Mouse (Mus musculus) lung, postnatal 0 days (tissue): ENCODE measurements around the gene Myo1e. TPM values are rescaled to one million over a fixed set of nuclear protein-coding genes. Genes with fewer than 3 reads are reported as not detected.

ENCODE experiments used
- ATAC-seq: fragments of 200-750 bp; cut with Nextera tagmentation; 2 replicates; pipeline ENCODE4 v1.8.0; 2017; ENCODE audit warnings: moderate library complexity
- DNase-seq: peaks from one replicate; pipeline ENCODE4 v3.0.0-alpha.2; 2016; ENCODE audit warnings: low spot score
- H3K27ac ChIP-seq: fragments of 300-500 bp; sonication (generic); 2 replicates; pipeline ENCODE4 v1.5.1; 2014; ENCODE audit warnings: antibody characterized with exemption, mild to moderate bottlenecking, low read length, mixed read lengths
- H3K27me3 ChIP-seq: fragments of 300-500 bp; sonication (generic); replicated peaks from 2 replicates; pipeline ENCODE4 v1.6.1; 2014; ENCODE audit warnings: low read length, mixed read lengths; ENCODE audit not compliant: insufficient read depth
- H3K36me3 ChIP-seq: fragments of 300-500 bp; sonication (generic); 2 replicates; pipeline ENCODE4 v1.6.1; 2014; ENCODE audit warnings: low read length, mixed read lengths; ENCODE audit not compliant: insufficient read depth
- H3K4me1 ChIP-seq: fragments of 300-500 bp; sonication (generic); 2 replicates; pipeline ENCODE4 v1.6.1; 2014; ENCODE audit warnings: antibody characterized with exemption, low read depth, low read length, mixed read lengths; ENCODE audit not compliant: insufficient read depth
- H3K4me2 ChIP-seq: fragments of 300-500 bp; sonication (generic); replicated peaks from 2 replicates; pipeline ENCODE4 v1.6.1; 2014; ENCODE audit warnings: low read depth, mild to moderate bottlenecking, low read length, moderate library complexity, mixed read lengths
- H3K4me3 ChIP-seq: fragments of 300-500 bp; sonication (generic); 2 replicates; pipeline ENCODE4 v1.5.1; 2014; ENCODE audit warnings: low read depth, low read length
- H3K9ac ChIP-seq: fragments of 300-500 bp; sonication (generic); replicated peaks from 2 replicates; pipeline ENCODE4 v1.6.1; 2014; ENCODE audit warnings: low read depth, mild to moderate bottlenecking
- H3K9me3 ChIP-seq: fragments of 300-500 bp; sonication (generic); 2 replicates; pipeline ENCODE4 v1.6.1; 2016; ENCODE audit warnings: low read length, mixed read lengths
- CTCF ChIP-seq: IDR thresholded peaks from 2 replicates; pipeline ENCODE4 v1.5.1; 2016; ENCODE audit warnings: antibody characterized with exemption, mild to moderate bottlenecking
- EP300 ChIP-seq: IDR thresholded peaks from 2 replicates; pipeline ENCODE4 v1.6.1; 2016; ENCODE audit warnings: antibody characterized with exemption, mild to moderate bottlenecking, control low read depth
- WGBS: fragments of 180-500 bp; shearing (Covaris S2); extraction: QIAGEN DNeasy Blood & Tissue Kit; methylation state at CpG from one replicate; pipeline ENCODE4 v1.1.7; 2014; 5-methylcytosine and 5-hydroxymethylcytosine counted together
- polyA plus RNA-seq: library from polyadenylated mRNA; unstranded; fragments of >200 nt; fragmentation: Nextera tagmentation; extraction: Ambion mirVana; gene quantifications from 2 replicates; pipeline ENCODE4 v1.2.1, GENCODE M21; 2015

The Myo1e gene
- polyA plus RNA-seq, 1 experiment from 2014 or later: 36.0 TPM

- WGBS: 67% methylated on average over 12 of the region's 12 CpGs
- DNase-seq: no peak
- TF ChIP-seq CTCF (no peak), EP300 (no peak)
Measured at GRCm38 (mm10) chr9:70181719-70182118, 25.4 kb upstream of the Myo1e start.

GRCm38 (mm10) chr9:70182639-70183038, 24.5 kb upstream of the Myo1e start:
- DNase-seq: no peak

More at GRCm38 (mm10) chr9:70181719-70182118, 25.4 kb upstream of the Myo1e start:
- Histone ChIP-seq H3K9me3 (no peaks in the 10 kb centered on the region), H3K9ac (no peak overlapping the region), H3K27me3 (no peaks in the 10 kb centered on the region), H3K36me3 (no peaks in the 10 kb centered on the region), H3K4me2 (no peak overlapping the region), H3K4me1 (no peaks in the 10 kb centered on the region), H3K27ac (no peak overlapping the region), H3K4me3 (no peak overlapping the region)
- no peak for ATAC-seq

DNA sequence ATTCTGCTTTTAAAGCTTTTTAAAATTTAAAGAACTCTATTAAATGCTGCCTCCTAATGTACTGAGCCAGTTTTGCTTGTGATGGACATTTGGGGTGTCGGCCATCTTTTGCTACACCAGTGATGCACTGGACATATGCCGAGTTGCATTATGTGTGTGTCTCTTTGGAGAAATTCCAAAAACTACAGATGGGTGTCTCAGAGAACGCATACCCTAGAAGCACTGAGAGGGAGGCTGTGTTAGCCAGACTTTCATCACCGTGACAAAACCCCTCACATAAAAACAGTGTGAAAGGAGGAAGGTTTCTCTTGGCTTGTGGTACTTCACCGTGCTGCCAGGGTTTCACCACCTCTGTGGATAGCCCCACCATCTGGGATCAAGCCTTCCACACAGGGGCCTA, 14.8 kb upstream of the Myo1e start:
- no peak overlapping the region for H3K9ac ChIP-seq
- H3K36me3 ChIP-seq: no peaks in the 10 kb centered on the region
- no peak for ATAC-seq
- 69% methylated on average over 5 of the region's 5 CpGs for WGBS
- H3K27me3 ChIP-seq: no peaks in the 10 kb centered on the region
- DNase-seq: no peak
- no peaks in the 10 kb centered on the region for H3K4me1 ChIP-seq
- TF ChIP-seq CTCF: no peak
- TF ChIP-seq EP300: no peak
- H3K9me3 ChIP-seq: no peaks in the 10 kb centered on the region
- no peak overlapping the region for H3K27ac ChIP-seq
- H3K4me2 ChIP-seq: no peak overlapping the region
- no peak overlapping the region for H3K4me3 ChIP-seq

More at GRCm38 (mm10) chr9:70182639-70183038, 24.5 kb upstream of the Myo1e start:
- Histone ChIP-seq H3K9me3 (no peaks in the 10 kb centered on the region), H3K27ac (no peak overlapping the region), H3K4me1 (no peaks in the 10 kb centered on the region), H3K4me2 (no peak overlapping the region), H3K27me3 (no peaks in the 10 kb centered on the region), H3K4me3 (no peak overlapping the region), H3K36me3 (no peaks in the 10 kb centered on the region), H3K9ac (no peak overlapping the region)
- ATAC-seq: no peak
- no peak for TF ChIP-seq EP300
- TF ChIP-seq CTCF: no peak
- WGBS: 65% methylated on average over 7 of the region's 7 CpGs

GRCm38 (mm10) chr9:70194622-70195021, 12.5 kb upstream of the Myo1e start:
- WGBS: 62% methylated on average over 11 of the region's 11 CpGs

DNA sequence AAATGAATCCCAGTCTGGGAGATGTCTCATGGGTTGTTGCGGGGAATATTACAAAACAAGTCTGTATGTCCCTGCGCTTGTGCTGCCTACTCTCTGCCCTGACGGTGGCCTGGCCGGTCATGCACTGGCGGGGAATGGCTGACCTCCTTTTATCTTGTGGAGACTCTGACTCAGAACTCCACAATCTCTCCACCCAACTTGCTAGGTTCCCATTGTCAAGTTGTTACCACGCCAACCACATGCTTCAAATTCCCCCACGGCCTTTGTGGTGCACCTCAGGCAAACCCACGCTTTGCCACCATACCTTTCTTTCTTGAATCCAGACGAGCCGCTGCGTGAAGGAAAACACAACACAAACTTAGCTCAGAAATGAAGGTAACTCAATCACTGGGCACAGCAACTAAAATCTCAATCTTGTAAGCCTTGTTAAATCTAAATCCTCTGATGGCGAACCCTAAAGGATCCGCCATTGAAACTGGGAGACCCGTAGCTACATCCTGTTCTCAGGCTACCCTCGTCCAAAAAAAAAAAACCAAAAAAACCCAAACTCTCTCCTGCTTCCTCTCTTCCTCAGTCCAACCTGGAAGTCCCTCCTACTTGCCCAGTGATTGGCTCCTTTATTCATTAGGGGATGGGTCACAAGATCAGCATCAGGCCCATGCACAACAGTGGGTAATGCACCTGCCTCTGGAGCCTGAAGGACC, 10.0 kb upstream of the Myo1e start:
- TF ChIP-seq CTCF: no peak
- Histone ChIP-seq H3K9me3 (no peaks in the 10 kb centered on the region), H3K4me2 (no peak overlapping the region), H3K27me3 (no peaks in the 10 kb centered on the region), H3K4me1 (no peaks in the 10 kb centered on the region), H3K4me3 (no peak overlapping the region), H3K9ac (no peak overlapping the region), H3K27ac (no peak overlapping the region), H3K36me3 (no peaks in the 10 kb centered on the region)
- DNase-seq (no peak), ATAC-seq (no peak)
- WGBS: 77% methylated on average over 15 of the region's 15 CpGs

More at GRCm38 (mm10) chr9:70194622-70195021, 12.5 kb upstream of the Myo1e start:
- no peaks in the 10 kb centered on the region for H3K36me3 ChIP-seq
- H3K9me3 ChIP-seq: no peaks in the 10 kb centered on the region
- no peak for TF ChIP-seq EP300
- 0 out of 2 replicates have a peak, but pooled peaks have one; percentile 21 for TF ChIP-seq CTCF
- ATAC-seq (no peak), DNase-seq (no peak)
- no peak overlapping the region for H3K9ac ChIP-seq
- H3K4me2 ChIP-seq: no peak overlapping the region
- no peaks in the 10 kb centered on the region for H3K27me3 ChIP-seq
- H3K27ac ChIP-seq: no peak overlapping the region
- no peak overlapping the region for H3K4me3 ChIP-seq
- no peaks in the 10 kb centered on the region for H3K4me1 ChIP-seq

DNA sequence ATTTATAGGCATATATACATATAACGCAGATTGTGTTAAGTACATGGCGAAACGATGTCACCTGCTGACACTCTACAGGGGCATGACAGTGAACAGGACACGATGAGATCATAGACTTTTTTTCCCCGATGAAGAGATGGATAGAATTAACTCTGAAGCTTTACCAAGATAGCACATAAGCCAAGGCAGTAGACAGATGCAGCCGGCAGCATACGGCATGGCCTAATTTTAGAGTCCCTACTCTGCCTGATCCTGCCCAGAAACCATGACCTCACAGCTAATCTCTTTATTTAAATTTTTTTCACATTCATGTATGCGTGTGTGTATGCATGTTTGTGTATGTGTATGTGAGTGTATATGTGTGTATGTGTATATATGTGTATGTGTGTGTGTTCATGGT, 9.2 kb upstream of the Myo1e start:
- no peak for TF ChIP-seq EP300
- TF ChIP-seq CTCF: no peak
- H3K4me3 ChIP-seq: no peak overlapping the region
- H3K36me3 ChIP-seq: no peaks in the 10 kb centered on the region
- 85% methylated on average over 8 of the region's 8 CpGs for WGBS
- H3K9ac ChIP-seq: no peak overlapping the region
- H3K27ac ChIP-seq: no peak overlapping the region
- no peaks in the 10 kb centered on the region for H3K9me3 ChIP-seq
- no peak for DNase-seq
- no peaks in the 10 kb centered on the region for H3K27me3 ChIP-seq
- ATAC-seq: no peak
- H3K4me1 ChIP-seq: no peaks in the 10 kb centered on the region
- H3K4me2 ChIP-seq: no peak overlapping the region
